Mouse (Mus musculus): ENCODE data around the gene Hdac4.

DNA sequence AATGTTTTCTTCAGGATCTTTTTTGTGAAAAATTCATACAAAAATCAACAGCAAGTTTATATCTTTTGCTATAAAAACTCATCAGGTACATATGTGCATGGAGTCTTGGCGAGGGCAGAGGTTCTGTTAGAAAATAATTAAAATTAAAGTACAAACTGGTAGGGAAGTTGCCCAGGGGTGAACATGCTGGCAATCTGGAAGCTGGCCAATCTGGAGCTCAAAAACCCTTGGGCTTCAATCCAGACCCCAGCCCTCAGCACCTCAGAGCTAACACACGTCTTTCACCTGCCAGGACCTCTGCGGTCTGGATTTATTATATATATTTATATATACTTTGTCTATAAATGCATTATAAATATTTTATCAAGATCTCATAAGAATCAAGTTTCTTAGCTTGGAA is 263.7 kb downstream of the Hdac4 start:
- no peak for TF ChIP-seq CTCF (IDR thresholded peaks at IDR 0.05; ENCODE audit: insufficient read depth, low read length)
- TF ChIP-seq POLR2A (IDR thresholded peaks at IDR 0.05; ENCODE audit: borderline replicate concordance, extremely low read depth, low read depth, low read length): no peak
